Mouse (Mus musculus) lung, postnatal 14 days (tissue): Measurements from ENCODE around the gene Taok2.
"Not testable (repeated sequence)": the region's sequence is repeated elsewhere in the genome, so short reads cannot be mapped to it uniquely, and the experiment has no call there.

Experiments used
- DNase-seq: peaks from one replicate; pipeline ENCODE4 v3.0.0; 2021

The Taok2 gene

DNA sequence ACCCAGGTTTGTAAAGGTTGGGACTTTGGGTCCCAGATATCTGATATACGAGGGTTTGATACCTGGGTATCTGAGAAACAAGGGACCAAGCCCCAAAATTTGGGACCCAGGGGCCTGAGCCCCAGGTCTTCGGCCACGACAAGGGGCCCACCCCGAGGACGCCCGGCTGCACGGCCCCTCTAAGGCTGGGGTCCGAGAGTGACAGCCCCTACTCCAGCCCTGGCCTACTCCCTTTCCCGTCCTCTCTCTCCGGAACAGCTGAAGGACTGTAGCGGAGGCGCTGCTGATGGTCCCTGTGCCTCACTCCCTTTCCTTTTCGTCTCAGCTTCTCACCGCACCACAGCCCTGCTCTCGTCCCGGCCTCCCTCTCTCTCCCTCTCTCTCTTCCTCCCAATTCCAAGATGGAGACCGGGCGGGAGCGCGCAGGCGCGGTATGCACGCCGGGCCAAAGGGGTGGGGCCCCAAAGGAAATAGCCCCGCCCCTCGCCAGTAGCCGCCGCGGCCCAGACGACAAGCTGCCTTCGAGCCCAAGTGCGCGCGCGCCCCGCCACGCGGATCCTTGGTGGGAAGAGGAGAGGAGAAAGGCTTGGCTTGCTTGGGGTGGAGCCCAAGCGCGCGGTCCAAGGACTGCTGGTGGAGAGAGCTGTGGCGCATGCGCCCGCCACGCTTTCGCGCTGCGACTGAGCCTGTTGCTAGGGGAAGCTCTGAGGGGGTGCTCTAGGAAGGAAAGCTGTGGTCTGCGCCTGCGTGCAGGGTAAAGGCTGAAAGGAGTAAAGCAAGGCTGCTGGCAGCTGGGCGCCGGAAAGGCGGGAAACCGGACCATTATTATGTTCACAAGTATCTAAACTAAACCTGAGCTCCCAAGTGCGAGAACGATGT lies at the start of gene Taok2:
Taok2 (minus strand) TSS at position 418 of the 879 bp plus-strand sequence.
- peak; percentile 98 for DNase-seq

DNA sequence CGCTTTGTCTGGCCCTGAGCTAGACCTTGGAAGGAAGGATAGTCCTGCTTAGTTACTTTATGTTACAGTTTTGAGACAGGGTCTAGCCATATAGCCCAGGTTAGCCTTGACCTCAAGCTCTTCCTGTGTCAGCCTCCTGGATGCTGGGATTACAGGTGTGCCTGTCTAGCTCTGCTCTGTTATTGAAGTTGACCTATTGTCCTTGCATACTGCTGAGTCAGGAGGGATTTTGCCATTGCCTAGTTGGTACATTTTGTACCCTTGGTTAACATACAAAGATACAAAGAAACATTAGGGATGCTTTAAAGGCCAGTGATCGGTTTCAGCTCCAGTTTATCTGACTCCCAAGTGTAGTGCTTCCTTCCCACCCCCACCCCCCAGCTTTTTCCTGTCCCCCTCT lies 48.1 kb upstream of the Taok2 start:
- DNase-seq, result no peak

DNA sequence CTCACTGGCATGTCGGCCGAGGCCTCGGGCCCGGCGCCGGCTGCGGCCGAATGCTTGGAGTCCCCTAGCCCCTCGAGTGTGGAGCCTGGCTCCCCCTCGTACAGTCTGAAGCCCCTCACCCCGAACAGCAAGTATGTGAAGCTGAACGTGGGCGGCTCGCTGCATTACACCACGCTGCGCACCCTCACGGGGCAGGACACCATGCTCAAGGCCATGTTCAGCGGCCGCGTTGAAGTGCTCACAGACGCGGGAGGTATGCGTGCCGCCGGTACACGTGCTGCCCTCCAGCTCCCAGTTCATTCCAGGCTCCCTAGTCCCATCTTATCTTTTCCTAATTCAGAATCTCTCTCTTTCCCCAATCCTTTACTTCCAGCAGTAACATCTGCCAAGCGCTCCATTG lies 44.5 kb upstream of the Taok2 start:
- DNase-seq, result peak; percentile 26

DNA sequence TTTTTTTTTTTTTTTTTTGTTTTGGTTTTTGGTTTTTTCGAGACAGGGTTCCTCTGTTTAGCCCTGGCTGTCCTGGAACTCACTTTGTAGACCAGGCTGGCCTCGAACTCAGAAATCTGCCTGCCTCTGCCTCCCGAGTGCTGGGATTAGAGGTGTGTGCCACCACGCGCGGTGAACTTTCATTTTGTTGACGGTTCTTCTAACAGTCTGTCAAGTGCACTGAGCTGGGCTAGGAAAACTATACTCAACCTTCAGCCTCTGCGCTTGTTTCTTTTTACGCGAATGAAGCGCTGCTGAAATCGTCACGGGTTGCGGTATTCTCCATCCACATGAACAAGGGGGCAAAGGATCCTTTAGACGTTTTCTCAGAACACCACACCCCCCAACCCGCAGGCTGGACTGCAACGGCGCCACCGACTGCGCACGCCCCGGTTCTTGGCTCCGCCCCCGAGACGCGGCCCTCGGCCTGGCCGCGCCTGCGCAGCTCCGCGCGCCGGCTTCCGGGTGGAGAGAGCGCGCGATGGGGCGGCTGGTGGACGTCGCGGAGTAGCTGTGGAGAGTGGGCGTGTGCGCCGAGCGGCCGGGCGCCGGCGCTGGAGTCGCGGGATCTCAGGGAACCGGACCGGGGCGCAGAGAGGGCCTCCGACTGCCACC lies 44.0 kb upstream of the Taok2 start, which contains the start of gene Kctd13:
Kctd13 (plus strand) TSS at position 496 of the 654 bp plus-strand sequence.
- peak; percentile 95 for DNase-seq

DNA sequence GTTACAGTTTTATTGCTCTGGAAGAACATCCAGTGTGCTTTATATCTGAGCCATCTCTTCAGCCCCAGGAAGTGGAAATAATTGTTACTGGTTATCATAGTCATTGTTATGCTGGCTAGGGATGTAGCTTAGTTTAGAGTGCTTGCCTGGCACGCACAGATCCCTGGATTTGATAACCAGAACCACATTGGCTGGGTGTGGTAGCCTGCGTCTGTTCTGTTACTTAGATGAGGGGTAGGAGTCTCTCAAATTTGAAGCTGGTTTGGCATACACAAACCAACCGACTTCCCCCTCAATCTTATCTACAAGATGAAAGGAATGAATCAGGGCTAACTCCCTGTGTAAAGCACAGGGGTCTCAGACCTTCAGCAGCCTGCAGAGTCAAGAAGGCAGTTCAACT lies 41.8 kb upstream of the Taok2 start:
- no peak for DNase-seq

DNA sequence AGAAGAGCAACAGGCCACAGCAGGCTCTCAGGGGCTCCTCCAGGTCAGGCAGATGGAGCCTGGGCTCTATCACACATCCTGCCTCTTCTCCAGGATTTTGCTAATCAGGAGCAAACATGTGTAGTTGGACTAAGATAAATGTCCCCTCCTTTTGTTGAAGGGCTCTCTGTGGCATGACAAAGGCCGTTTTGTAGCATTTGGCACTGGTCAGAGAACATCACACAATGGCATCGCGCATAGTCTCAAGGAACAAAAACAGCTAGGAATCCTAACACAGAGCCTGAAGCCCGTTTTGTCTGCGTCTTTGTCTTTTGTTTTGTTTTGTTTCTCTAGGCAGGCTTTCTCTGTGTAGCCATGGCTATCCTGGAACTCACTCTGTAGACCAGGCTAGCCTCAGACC lies 39.5 kb upstream of the Taok2 start:
- DNase-seq, result no peak

DNA sequence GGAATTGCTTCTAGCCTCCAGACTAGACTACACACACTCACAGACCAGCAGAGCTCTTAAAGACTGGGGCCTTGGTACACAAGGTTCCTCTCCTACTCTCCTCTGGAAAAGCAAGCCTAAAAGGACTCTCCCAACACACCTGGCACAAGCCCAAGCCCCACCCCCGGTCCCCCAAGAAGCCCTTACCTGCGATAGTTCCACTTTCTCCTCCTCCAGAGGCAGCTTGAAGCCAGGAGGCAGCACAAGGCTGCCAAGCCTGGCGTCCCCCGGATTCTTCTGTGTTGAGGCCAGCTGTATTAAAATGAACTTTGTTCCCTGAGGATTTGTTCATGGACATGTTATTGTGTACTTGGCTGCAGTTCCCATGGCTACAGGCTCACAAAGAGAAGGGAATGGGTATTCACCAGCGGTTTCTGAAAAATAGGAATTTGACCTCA lies 38.1 kb upstream of the Taok2 start, which contains the start of gene Tmem219:
Tmem219 (minus strand) TSS at position 294 of the 437 bp plus-strand sequence.
- peak; percentile 73 for DNase-seq

DNA sequence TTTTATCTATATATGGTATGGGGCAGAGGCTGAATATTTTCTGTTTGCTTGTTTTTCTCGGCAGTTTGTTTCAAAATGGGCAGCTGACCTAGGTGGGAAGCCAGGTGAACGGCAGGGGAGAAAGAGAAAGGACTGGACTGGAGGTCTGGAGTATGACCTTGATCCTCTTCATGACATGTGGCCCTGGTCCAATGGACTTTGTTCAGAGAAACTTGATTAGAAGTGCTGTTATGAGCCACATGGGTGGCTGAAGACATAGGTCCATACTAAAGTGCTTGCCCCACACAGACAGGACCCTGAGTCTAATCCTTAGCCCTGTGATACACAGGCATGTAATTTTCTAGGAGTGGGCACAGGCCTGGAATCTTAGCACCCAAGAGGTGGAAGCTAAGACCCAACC lies 37.1 kb upstream of the Taok2 start:
- no peak for DNase-seq

DNA sequence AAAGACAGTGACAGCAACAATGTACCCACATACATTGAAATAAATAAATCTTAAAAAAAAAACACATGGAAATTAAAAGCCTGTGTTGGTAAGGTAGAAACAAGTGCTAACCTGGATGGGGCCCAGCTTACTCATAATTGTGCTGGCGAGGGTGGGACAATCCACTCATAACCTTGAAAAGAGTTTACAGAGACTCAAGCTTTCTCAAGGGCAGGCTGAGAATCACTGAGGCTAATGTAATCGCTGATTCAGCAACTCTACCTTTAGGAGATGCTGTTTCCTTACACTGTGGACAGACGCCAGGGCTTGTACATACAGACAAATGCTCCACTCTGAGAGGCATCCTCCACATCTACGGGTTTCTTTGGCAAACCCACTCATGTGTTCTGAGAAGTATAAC lies 35.5 kb upstream of the Taok2 start:
- DNase-seq, result no peak

DNA sequence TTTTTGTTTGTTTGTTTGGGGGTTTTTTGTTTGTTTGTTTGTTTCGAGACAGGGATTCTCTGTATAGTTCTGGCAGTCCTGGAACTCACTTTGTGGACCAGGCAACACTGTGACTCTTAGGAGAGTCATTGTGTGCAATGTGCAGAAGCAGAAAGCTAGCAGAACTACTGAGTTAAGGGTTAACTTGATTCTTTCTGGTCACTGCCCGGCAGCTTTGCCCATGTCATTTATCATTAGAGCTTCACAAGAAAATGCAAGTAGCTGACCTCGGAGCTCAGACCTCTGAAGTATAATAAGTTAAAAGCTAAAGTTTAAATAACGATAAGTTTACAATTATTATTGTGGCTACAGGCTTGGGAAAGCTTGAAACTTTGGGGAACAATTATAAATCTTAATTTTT lies 33.9 kb upstream of the Taok2 start:
- not testable (repeated sequence) for DNase-seq

DNA sequence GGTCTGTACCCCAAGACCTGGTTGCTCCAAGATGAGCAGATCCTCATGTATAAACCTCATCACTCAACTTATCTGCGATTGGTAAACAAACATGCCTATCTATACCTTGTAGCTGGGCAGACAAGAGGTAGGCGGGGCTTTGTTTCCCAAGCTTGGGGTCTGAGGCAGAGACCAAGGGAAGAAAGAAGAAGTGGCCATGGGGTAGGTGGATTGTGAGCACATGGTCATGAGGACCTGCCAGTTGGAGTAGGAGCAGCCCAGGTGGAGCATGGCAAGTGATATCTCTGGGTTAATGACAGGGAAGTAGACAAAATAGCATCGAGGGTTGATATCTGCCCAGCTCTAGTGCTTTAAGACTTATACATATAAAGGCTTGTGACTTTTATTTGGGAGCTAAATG lies 30.3 kb upstream of the Taok2 start:
- DNase-seq, result no peak

DNA sequence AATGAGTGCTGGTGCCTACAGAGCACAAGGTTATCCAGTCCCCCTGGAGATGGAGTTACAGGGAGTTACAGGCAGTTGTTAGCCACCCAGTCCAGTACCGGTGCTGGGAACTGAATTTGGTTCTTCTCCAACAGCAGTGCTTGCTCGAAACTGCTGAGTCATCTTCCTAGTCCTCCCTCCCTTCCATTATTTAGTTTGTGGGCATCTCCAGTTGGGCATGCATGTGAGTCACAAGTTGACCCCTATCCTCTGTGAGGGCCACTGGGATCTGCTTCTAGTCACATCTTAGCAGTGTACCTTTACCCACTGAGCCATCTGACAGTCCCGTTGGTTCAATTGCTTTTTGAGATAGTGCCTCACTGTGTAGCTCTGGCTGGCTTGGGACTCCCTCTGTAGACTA lies 21.1 kb upstream of the Taok2 start:
- DNase-seq, result no peak

DNA sequence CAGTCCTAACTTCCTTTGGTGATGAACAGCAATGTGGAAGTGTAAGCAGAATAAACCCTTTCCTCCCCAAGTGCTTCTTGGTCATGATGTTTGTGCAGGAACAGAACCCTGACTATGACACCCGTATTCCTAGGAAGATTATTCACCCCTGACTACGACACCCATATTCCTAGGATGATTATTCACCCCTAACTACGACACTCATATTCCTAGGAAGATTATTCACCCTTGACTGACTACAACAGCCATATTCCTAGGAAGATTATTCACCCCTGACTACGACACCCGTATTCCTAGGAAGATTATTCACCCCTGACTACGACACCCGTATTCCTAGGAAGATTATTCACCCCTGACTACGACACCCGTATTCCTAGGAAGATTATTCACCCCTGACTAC lies 15.3 kb upstream of the Taok2 start:
- DNase-seq, result not testable (repeated sequence)

DNA sequence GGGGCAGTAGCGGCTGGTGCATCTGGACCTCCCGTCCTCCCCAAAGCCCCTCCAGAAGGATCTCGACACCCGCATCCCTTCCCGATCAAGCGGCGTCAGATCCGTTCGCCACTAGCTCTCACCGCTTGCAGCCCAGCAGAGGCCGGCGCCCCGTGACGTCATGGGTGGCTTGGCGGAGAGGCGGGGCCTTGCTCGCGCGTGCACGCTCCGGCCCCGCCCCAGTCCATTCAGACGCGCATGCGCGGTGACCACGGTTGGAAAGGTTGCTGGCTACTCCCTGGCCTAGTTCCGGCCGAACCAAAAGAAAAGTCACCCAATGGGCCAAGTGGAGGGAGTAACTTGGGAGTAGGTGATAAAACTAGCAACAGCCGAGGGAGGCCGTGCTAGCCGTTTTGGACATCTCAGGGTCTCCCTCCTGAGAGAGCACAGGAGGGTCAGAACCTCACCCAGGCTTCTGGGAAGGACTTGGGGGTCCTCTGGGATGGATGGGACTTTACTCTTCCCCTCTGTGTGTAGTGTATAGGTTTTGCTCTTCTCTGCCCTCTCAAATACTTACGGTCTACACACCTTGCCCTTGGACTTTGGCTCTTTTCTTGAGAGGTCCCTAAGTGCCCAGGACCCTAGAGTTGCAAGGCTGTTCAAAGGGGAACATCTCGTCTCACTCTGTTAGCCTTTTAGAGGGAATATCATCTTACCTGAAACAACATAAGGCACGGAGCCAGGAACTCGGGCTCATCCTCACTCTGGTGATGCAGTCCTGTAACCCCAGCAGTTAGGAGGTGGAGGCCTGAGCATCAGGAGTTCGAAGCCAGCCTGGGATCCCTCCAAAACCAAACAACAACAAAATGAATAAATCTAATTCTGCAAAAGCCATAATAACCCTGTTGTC lies 13.8 kb upstream of the Taok2 start:
- DNase-seq, result peak; percentile 99

DNA sequence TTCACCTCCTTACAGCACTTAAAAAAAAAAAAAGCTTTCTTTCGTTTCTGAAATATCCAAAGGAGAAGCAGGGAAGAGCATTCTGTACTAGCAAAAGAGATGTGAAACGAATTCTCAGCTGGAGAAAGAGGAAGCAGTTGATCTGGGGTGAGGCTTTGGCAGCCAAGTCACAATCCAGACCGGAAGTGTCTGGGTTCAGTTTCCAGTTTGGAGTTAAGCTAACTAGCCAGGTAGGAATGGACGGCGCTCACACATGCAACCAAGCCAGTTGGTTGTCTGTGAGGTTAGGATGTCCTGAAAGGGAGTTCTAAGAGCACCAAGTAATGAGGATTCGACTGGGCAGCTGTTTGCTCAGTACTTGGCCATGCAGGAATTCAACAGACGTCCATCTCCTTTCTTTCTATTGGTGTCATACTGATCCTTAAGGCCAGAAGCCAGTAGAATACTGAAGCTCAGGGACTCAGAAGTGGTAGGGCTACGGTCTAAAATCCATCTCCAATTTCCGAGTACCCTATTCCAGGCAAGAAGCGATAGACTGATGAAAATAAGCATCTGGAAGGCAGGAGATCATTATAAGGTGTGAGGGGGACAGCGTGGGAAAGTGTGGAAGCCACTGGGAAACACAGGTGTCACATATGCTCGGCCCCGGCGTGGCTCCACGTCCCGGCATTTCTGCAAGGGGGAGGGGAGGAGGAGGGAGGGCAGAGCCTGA lies 13.0 kb upstream of the Taok2 start:
- DNase-seq, result peak; percentile 31

DNA sequence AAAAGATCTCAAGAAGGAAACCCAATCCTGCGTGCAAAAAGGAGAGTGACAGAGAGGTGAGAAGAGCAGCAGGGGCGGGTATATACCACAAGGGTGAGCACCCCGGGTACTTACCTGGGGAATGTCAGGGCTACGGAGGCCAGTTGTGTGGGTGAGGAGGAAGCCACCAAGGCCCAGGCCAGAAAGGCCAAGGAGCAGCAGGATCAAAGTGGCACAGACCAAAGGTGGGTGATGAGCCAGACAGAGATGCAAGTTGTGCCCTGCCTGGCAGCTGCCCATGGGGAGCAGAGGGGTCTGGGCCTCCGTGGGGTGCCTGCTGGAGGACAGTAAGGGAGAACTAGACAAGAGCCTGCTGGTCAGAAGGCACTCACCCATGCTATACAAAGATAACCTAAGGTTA lies 12.4 kb upstream of the Taok2 start:
- DNase-seq, result no peak

DNA sequence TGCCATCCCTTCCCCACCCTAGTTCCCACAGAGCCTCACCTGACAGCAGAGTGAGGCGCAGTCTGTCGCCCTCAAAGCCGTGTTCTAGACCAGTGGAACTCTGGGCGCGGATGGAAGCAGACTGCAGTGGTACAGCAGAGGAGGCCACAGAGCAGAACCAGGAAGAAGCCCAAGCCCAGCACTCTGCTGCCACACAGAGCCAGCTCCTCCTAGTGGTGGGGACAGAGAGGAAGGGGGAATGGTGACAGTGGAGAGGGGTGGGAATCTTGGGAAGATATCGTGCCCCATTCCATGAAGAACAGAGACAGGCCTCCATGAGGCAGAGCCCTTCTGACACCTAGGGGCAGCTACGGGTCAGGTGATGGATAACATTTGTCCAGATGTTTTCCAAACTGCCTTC lies 4.3 kb upstream of the Taok2 start:
- peak; percentile 41 for DNase-seq

DNA sequence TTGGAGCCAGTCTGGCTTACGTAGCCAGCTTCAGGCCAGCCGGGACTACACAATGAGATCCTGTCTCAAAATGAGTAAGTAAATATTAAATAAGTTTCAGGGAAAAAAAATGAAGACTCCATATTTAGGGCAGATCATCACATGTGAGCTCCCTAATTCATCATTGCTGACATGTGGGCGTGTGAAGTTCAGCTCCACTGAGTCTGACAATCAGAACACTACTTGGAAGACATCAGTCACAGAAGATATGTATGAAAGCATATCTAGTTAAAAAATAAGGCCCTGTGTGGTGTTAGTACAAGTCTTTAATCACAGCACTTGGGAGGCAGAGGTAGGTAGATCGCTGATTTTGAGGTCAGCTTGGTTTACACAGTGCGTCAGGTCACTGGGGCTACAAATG lies 2.8 kb upstream of the Taok2 start:
- DNase-seq, result no peak

DNA sequence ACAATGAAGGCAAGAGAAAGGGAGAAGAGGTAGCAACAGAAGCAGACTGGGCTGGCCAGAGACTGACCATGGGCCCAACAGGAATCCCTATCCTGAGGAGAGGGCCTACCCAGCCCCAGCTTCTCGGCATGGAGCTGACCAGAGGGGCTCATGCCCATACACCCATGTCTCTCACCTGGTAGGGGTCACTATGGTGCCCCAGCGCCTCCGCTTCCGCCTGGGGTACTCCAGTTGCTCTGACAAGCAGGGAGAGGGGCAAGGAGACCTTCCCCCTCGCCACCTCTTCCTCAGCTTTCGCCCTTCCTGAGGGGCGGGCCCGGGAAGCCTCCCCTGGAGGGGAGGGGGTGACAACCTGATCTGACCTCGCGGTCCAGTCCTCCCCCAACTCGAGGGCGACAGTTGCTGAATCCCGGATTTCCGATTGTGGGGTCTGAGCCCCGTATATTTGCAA lies 747 bp downstream of the Taok2 start:
- no peak for DNase-seq

DNA sequence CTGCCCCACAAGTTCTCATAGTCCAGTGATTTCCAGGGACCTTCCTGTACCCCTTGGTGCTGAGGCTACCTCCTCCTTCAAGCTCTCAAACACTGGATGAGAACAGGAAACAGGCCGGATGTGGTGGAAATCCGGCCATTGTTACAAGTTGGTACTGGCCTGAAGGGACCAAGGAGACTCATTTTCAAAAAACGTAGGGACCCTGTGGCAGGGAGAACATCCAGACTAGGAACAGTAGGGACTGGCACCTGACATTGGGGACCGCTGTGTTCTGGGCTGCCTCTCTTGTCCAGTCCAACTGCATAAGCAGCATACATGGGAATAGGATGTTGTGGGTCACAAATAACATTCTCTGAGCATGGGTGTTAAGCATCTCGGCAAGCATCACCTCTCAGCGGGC lies 3.5 kb downstream of the Taok2 start:
- DNase-seq, result peak; percentile 61

DNA sequence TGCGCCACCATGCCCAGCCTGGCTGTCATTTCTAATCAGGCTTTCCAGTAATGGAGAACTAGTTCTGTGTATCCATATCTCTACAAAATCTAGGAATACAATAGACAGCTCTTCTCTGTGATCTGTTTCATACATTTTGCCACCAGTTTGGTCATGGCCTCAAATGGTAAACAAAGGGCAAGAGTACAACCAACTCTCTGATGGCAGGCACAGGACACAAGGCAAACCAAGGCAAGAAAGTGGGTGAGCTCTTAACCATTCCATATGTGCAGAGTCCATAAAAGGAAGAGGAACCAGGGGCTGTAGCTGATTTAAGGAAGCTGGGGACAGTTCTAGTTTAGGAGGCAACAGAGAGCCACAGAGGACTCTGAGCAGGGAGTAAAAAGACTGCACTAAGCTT lies 7.3 kb downstream of the Taok2 start:
- no peak for DNase-seq

DNA sequence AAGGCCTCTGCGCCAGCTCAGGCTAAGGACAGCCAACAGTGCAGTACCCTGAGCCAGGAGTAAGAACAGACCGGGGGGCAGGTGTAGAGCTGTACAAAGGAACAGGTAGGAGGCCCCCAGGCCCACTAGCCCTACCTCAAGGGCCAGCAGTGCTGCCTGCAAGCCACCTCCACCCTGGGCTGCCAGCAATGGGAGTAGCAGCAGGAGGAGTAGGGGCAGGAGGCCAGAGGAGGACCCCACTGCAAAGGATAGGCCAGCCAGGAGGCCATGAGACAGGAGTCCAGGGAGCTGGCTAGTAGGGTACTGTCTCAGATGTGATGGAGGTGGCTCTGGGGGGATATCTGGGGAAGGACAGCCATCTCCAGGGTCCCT lies 14.0 kb downstream of the Taok2 start:
- no peak for DNase-seq
